Mouse (Mus musculus) lung, postnatal 0 days (tissue): ENCODE results near the gene Zc3h13.

ENCODE experiments used
- CTCF ChIP-seq: IDR thresholded peaks from 2 replicates; pipeline ENCODE4 v1.5.1; 2016; ENCODE audit warnings: antibody characterized with exemption, mild to moderate bottlenecking
- EP300 ChIP-seq: IDR thresholded peaks from 2 replicates; pipeline ENCODE4 v1.6.1; 2016; ENCODE audit warnings: antibody characterized with exemption, mild to moderate bottlenecking, control low read depth

DNA sequence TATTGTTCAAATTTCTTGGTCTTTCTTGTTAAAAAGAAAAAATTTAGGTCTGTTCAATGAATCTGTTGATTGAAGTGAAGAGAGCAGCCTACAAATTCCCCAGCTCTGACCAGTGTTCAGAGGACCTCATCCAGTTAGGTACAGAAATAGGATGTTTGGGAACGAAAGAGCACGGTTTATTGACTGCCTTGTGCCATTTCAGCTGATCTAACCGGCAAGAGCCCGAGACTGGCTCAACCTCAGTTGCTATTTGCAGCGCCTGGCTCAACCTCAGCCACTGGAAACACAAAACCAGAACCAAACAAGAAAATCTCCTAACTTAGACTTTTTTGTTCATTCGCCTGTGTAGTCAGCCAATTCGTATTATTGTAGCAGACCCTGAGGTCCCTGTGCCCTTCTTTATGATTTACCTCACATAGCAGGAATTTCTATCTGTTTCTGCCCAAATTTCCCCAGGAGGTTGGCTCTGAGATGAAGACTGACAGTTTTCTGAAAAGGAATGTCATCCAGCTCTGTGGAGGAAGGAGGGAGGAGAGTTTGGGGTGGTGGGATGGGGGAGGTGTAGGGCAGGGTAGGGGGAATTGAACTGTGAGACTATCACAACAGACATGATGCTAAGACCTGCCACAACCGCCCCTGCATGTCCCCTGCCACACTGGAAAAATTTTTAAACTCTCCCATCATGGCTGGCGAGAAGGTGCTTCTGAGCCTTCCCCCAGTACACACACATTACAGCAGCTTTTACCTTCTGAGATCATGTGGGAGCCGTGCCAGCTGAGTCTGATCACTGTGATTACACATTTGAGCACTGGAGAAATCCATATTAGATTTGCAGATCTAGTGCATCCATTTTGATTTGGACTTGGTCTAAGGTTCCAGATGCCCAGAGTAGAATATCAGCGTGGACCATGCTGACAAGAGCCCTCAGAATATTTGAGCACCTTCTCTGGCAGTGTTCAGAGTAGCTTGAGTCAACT is 37.9 kb upstream of the Zc3h13 start:
- TF ChIP-seq CTCF (no peak), EP300 (no peak)
